Mouse (Mus musculus): ENCODE measurements around the gene Khdc4.

Khdc4 gene

GRCm38 (mm10) chr3:88684980-88685941 lies at the start of gene Khdc4:
Khdc4 (plus strand) TSS chr3:88685803.
- peak; percentile 97 for DNase-seq (ENCODE audit: inconsistent ontology term)

GRCm38 (mm10) chr3:88636555-88636986 lies 49.0 kb upstream of the Khdc4 start:
- no peak for DNase-seq (ENCODE audit: inconsistent ontology term)

GRCm38 (mm10) chr3:88637134-88637533 lies 48.5 kb upstream of the Khdc4 start:
- DNase-seq (ENCODE audit: inconsistent ontology term): no peak

- no peak for DNase-seq (ENCODE audit: inconsistent ontology term)
These were observed 46.4 kb upstream of the Khdc4 start for GRCm38 (mm10) chr3:88639239-88639638.

GRCm38 (mm10) chr3:88640676-88641075 lies 44.9 kb upstream of the Khdc4 start:
- DNase-seq (ENCODE audit: inconsistent ontology term): peak; percentile 38

GRCm38 (mm10) chr3:88643078-88643477 lies 42.5 kb upstream of the Khdc4 start:
- DNase-seq (ENCODE audit: inconsistent ontology term): no peak

GRCm38 (mm10) chr3:88645937-88646336 lies 39.7 kb upstream of the Khdc4 start:
- DNase-seq (ENCODE audit: inconsistent ontology term): no peak

- DNase-seq (ENCODE audit: inconsistent ontology term): no peak
These were observed 39.1 kb upstream of the Khdc4 start for GRCm38 (mm10) chr3:88646426-88646995.

GRCm38 (mm10) chr3:88647076-88647475 lies 38.5 kb upstream of the Khdc4 start:
- no peak for DNase-seq (ENCODE audit: inconsistent ontology term)

GRCm38 (mm10) chr3:88647779-88648413 lies 37.7 kb upstream of the Khdc4 start:
- no peak for DNase-seq (ENCODE audit: inconsistent ontology term)

- DNase-seq (ENCODE audit: inconsistent ontology term): no peak
These were observed 37.0 kb upstream of the Khdc4 start for GRCm38 (mm10) chr3:88648452-88649168.

- DNase-seq (ENCODE audit: inconsistent ontology term): no peak
These were observed 36.4 kb upstream of the Khdc4 start for GRCm38 (mm10) chr3:88649186-88649585.

GRCm38 (mm10) chr3:88649967-88650366 lies 35.6 kb upstream of the Khdc4 start:
- no peak for DNase-seq (ENCODE audit: inconsistent ontology term)

- DNase-seq (ENCODE audit: inconsistent ontology term): no peak
These were observed 34.7 kb upstream of the Khdc4 start for GRCm38 (mm10) chr3:88650713-88651504.

GRCm38 (mm10) chr3:88651669-88652618 lies 33.7 kb upstream of the Khdc4 start:
- DNase-seq (ENCODE audit: inconsistent ontology term): no peak

- no peak for DNase-seq (ENCODE audit: inconsistent ontology term)
These were observed 32.6 kb upstream of the Khdc4 start, which contains the start of gene Rxfp4 for GRCm38 (mm10) chr3:88652846-88653515. Rxfp4 (minus strand) TSS chr3:88653142.

- no peak for DNase-seq (ENCODE audit: inconsistent ontology term)
These were observed 31.9 kb upstream of the Khdc4 start for GRCm38 (mm10) chr3:88653516-88654370.

GRCm38 (mm10) chr3:88654621-88655020 lies 31.0 kb upstream of the Khdc4 start:
- peak; percentile 51 for DNase-seq (ENCODE audit: inconsistent ontology term)
